Mouse (Mus musculus) spleen, embryonic (tissue): ENCODE measurements around the gene Ccser2.

ENCODE experiments used
- CTCF ChIA-PET: fragments of 350-600 bp; sonication (Branson Sonifier 250); formaldehyde crosslinking; loops from one replicate; lab custom pipeline; 2022; lab: Charles Lee

Ccser2 gene

GRCm38 (mm10) chr14:36942716-36943115 is 25.9 kb downstream of the Ccser2 start:
- CTCF ChIA-PET: no interaction called here

- CTCF ChIA-PET: interaction anchor here (0.5 to 1.2 kb wide), 4 partner anchors 61 to 242 kb away, joined by 3 to 4 read pairs (median 3); no protein-coding TSS in a partner anchor
Measured at GRCm38 (mm10) chr14:36937941-36938340, 30.6 kb downstream of the Ccser2 start.

DNA sequence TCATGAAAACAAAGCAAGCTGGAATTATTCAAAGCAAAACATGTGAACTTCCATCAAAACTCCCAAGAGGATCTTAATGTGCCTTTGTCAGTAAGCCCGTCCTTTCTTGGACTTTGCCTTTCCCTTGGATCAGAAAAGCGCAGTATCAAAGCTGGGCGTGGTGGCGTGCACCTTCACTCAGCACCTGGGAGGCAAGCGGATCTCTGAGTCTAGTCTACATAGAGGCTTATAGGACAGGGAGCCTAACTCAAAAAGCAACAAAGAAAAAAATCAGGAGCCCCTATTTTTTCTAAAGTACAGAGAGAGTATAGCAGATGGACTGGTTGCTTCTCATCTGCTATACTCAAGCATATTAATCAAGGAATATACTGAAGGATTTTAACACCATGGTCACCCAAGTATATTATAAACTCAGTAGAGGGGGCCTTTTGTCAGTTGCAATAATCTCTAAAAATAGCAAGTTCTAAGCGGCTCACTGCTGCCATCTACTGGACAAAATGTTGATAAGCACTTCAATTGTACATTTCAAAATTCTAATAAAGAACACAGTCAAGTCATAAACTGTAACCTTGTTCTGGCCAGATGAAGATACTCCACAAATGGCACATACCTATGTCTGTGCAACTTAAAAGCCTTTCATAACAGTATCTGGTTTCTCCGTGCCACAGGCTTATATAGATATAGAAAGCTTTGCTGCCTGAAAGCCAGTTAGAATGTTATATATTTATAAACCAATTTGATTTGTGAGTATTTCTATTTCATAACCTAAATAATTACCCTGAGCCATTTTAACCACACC is 31.3 kb downstream of the Ccser2 start:
- CTCF ChIA-PET: interaction anchor here (0.6 to 0.7 kb wide), 2 partner anchors 61 to 241 kb away, joined by 3 read pairs; no protein-coding TSS in a partner anchor

- CTCF ChIA-PET: no interaction called here
Measured at GRCm38 (mm10) chr14:36932638-36933382, 35.8 kb downstream of the Ccser2 start.

DNA sequence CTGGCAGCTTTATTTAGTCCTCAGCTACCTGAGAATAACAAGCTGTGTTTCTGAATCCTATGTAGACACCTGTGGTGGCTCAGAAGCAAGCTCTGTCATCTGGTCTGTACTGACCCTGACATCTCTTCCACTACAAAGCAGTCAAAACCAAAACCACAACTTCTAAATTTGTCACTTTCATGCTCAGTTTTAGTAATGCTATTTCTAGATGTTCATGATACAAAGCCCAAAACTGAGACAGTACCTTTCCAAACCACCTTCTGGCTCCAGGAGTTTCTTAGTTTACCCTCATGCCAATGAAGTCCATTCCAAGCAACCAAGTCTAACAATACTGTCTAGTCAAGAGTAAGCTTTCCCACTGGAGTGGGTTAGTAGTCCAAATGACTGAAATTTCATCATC is 36.5 kb downstream of the Ccser2 start:
- CTCF ChIA-PET: no interaction called here

DNA sequence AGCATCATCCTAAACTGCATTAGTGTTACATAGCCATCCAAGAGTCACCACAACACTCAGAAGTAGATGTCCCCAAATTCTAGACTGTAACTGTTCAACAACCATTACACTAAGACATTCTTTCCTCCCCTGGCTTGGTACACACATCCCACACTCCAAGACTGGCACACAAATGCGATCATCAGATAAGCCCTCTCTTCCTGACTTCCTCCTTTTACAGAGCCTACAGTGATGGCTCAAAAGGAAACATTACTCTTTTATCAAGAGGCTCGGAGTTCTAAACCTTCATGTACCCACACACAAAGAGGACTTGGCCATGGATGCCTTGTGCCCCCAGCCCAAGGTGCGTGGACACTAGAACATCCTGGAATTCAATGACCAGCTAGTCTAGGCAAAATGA is 45.2 kb downstream of the Ccser2 start:
- CTCF ChIA-PET: no interaction called here

DNA sequence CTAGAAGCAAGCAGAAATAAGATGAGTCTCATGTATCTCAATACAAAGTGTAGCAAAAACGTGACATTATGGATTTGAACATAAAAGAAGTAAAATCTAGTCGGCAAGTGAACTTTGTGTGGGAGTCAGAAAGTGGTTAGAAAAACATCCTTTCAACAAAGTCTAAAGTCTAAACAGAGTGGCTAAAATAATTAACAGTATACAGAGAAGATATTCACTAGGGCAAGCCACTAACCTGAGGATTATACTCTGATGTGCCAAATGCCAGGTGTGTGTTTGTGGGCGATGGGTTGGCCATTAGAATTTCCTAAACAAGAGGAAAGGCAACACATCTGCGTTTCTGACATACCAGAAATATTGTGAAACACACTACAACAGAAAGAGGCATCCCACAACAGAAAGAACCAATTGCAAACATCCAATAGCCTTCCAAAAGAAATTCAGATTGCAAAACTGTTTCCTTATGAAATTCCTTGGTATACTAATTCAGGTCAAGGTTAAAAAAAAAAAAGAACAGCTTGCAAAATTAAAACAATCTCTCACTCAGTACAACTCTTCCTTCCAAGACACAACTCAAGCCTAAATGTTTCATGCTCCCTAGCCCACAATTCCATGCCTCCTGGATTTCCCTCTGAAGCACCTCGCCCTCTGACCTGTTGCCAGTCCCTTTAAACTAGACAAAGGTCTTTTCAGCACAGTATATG is 47.1 kb downstream of the Ccser2 start:
- CTCF ChIA-PET: no interaction called here

DNA sequence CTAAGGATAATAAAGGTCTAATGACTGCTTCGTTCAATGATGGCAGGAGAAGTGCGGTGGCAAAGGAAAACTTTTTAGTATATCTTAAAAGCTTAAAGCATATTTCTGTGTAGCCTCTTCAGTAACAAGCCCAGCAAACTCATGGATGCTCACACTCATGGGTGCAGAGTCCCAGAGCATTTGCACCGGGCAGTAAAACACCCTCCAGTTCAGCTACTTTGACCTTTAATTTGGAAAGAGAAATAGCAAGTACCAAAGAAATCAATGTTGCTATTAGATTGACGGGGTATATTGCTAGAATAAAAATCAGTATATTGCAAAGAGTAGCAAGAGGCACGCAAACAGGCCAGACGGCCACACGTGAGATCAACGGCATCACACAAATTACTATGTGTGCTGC is 48.7 kb downstream of the Ccser2 start:
- CTCF ChIA-PET: interaction anchor here (0.6 kb wide), 1 partner anchor 52 kb away, joined by 4 read pairs; no protein-coding TSS in a partner anchor

- CTCF ChIA-PET: no interaction called here
Measured at GRCm38 (mm10) chr14:36919146-36919545, 49.4 kb downstream of the Ccser2 start.

- CTCF ChIA-PET: no interaction called here
Measured at GRCm38 (mm10) chr14:36915203-36915602, 53.4 kb downstream of the Ccser2 start.

- CTCF ChIA-PET: no interaction called here
Measured at GRCm38 (mm10) chr14:36914473-36915005, 54.0 kb downstream of the Ccser2 start.

DNA sequence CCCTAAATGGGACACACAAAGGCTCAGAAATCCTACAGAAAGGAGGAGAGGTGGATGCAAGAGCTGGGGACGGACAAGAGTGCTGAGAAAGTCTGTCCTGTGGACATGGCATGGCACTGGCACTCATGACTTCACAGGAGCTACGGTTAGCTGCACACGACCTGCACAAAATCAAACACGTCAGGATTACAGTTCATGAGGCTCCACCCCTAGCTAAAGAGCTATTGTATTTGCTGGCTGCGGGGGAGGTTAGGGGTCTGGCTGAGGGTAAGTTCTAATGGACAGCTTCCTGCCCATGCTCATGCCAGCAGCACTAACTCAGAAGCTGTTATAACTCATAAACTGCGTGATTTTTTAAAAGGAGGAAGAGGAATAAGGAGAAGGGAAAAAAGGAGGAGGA is 56.8 kb downstream of the Ccser2 start:
- CTCF ChIA-PET: no interaction called here

DNA sequence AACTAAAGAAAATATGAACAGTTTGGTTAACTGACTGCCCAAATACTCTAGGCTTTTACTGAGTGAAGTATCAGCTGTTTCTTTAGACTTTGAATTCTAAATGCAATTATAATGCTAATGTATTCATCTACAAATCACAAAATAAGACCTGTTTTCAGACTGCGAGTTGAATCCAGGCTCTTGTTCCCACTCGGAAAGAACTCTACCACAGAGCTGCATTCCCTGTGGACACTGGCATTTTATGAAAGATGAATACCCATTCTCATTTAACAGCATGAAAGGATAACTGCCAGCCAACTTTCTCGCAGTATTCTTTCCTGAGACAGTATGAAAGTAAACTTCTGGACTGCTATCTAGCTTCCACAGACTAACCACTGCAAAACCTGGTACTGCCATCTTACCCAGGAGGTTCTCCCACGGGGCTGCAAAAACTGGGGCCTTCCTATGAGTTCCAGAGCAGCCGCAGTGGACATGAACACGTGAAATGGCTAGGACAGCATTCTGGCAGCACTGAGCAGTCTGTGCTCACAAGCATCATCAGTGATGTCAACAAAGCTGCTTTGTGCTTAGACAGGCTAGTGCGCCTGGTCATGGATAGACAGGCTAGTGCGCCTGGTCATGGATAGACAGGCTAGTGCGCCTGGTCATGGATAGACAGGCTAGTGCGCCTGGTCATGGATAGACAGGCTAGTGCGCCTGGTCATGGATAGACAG is 62.6 kb downstream of the Ccser2 start:
- CTCF ChIA-PET: no interaction called here

DNA sequence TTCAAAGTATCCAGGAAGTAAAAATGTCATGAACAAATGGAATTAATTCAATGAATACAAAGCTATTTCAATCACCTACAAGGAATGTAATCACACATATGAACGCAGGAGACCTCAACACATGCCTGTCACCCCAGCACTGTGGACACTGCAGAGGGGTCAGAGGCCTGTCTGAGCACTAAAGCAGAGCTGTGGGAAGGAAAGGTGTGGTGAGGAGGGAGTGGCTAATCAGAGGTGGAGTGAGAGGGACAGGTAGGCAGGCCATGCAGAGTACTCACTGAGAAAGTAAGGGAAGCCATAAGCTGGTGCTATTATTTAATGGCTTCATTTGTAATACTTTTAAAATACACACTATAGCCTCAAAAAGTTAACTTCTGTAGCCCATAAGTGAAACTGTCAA is 64.4 kb downstream of the Ccser2 start:
- CTCF ChIA-PET: no interaction called here

- CTCF ChIA-PET: interaction anchor here (0.7 kb wide), 1 partner anchor 18 kb away, joined by 3 read pairs; no protein-coding TSS in a partner anchor
Measured at GRCm38 (mm10) chr14:36900883-36901282, 67.7 kb downstream of the Ccser2 start.

- CTCF ChIA-PET: no interaction called here
Measured at GRCm38 (mm10) chr14:36894701-36895100, 73.9 kb downstream of the Ccser2 start.

DNA sequence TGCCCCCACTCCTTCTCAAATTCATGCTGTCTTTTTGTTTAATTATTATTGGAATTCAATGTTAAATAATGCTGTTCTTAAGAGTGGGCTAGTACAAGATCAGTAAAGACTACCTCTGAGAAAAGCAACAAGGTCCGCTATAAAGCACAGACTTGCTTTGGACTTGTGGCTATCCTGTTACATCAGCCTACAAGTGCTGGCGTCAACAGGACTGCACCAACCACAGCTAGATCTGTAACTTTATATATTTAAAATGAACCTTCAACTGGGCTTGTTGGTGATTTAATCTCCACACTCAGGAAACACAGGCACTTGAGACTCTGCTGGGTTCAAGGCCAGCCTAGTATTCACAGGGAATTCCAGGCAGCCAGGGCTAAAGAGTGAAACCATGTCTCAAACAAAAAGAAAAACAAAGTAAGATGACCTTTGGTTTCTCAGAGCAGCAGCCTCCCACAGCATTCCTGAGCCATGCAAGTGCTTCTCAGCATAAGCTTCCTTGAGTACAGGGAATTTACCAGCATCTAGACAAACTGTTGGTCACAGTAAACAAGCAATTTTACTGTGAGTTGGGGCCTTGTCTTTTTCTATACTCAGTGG is 75.7 kb downstream of the Ccser2 start:
- CTCF ChIA-PET: no interaction called here

DNA sequence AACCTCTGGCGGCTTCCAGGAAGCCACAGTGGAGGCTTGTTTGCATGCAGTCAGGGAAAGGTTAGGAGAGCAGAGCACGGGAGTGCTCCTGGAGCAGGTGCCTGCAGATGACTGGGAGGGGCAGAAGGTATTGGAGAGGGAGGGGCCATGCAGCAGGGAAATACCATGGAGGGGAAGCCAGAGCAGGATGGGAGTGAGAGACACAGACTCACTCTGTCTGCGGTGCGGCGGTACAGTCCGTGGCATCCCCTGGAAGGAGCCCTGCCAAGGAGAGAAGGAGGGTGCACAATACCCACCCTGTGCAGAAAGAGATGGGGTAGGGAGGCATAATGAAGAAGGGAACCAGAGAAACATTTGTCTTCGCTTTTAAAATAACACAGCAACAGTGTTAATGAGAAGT is 78.4 kb downstream of the Ccser2 start:
- CTCF ChIA-PET: no interaction called here

GRCm38 (mm10) chr14:36885680-36886079 is 82.9 kb downstream of the Ccser2 start:
- CTCF ChIA-PET: no interaction called here

GRCm38 (mm10) chr14:36885117-36885516 is 83.5 kb downstream of the Ccser2 start:
- CTCF ChIA-PET: no interaction called here

DNA sequence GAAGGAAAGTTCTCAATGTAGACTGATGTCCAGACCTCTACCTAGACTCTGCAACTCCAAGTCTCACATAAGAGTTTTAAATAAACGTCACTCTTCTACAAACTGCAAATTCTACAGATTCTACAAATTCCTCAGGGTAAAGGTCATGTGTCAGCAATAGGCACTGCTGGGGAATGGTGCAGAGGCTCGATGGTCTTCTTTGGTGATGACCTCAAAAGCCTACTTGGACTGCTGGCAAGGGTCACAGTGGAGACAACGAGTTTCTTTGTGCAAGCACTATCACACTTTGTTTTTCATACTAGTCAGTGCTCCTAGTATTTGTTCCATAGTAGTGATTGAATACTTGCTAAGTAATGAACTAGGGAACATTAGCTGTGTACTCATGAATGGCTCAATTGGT is 85.0 kb downstream of the Ccser2 start:
- CTCF ChIA-PET: no interaction called here
